In the genomic region with DNA sequence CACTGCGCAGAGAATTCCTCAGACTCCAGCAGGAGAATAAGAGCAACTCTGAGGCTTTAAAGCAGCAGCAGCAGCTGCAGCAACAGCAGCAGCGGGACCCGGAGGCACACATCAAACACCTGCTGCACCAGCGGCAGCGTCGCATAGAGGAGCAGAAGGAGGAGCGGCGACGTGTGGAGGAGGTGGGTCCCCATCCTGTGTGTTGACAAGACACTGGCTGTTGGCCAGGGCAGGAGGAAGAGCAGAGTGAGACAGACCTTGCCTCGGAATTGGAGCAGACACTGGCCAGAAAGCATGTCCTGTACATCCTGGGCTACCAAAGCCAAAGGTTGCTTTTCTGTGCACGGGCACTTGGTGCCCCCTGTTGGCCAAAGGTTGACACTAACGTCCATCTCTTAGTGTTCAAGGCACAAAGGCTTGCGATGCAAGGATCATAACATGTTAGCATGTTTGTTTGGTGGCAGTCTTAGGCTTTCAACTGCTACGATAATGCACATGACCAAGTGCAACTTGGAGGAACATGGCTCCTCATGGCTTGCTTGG, we compare ENCODE assay signal across 8 mouse cellular contexts. TPM values are rescaled to one million over a fixed set of nuclear protein-coding genes. Genes with fewer than 3 reads are reported as not detected.
DNase-seq lines count a peak whose midpoint lies in the region; ATAC-seq and TF ChIP-seq lines count a peak whose summit lies in the region.
"Had no signal": no experiment of that assay in that cellular context is flagged by ENCODE, and none has a peak within 500 bp of the region (broad histone marks: within the 10 kb centered on the region; RNA-seq: fewer than 3 reads in every experiment).

No protein-coding gene starts in this region.

- 54% methylated on average over 14 of the region's 14 CpGs for WGBS in heart, postnatal 0 days

- peaks cover 81% of the 10 kb centered on the region for H3K36me3 ChIP-seq in E14TG2a.4 (ENCODE audit: insufficient read depth, low read length)
- peaks cover 72% of the 10 kb centered on the region for H3K36me3 ChIP-seq in heart, postnatal 0 days (replicated peaks; ENCODE audit: control insufficient read depth, insufficient read depth, low read length)

- H3K4me3 ChIP-seq in E14TG2a.4 (replicated peaks; ENCODE audit: low read length), result 0 out of 2 replicates have a peak overlapping the region, but pooled peaks have one; percentile 17
- no peak overlapping the region for H3K4me3 ChIP-seq in cortical plate, adult 2 months (ENCODE audit: insufficient read depth, low read length)
- no peak overlapping the region for H3K4me3 ChIP-seq in heart, postnatal 0 days (ENCODE audit: low read depth, low read length)
- H3K4me3 ChIP-seq: limb, embryonic 12.5 days had no signal

- peak; percentile 70 to 80 for DNase-seq in adrenal gland, adult 18-20 months (ENCODE audit: low spot score in 2 of 2)
- DNase-seq in heart, postnatal 0 days (ENCODE audit: low spot score), result peak; percentile 67
- DNase-seq in left cerebral cortex, adult 11 months (ENCODE audit: low spot score), result peak; percentile 57
- DNase-seq in mesoderm, embryonic 11.5 days (ENCODE audit: low read depth, low spot score), result peak; percentile 76
- DNase-seq in spleen, adult 12 weeks (ENCODE audit: low spot score), result peak; percentile 44

- H3K27me3 ChIP-seq in E14TG2a.4 (ENCODE audit: insufficient read depth, low read length), result 0 out of 2 replicates have a peak, but pooled peaks cover 4% of the 10 kb centered on the region
- no peaks in the 10 kb centered on the region for H3K27me3 ChIP-seq in heart, postnatal 0 days (ENCODE audit: control insufficient read depth, insufficient read depth, low read length)
- H3K27me3 ChIP-seq: limb, embryonic 12.5 days had no signal

- no peak overlapping the region for H3K9ac ChIP-seq in heart, postnatal 0 days (replicated peaks; ENCODE audit: low read depth, low read length)
- H3K9ac ChIP-seq: limb, embryonic 12.5 days had no signal

- ATAC-seq in heart, postnatal 0 days (ENCODE audit: insufficient read depth, low read depth), result peak; percentile 65

- no peak overlapping the region for H3K27ac ChIP-seq in cortical plate, adult 2 months (ENCODE audit: insufficient read depth, low read length)
- no peak overlapping the region for H3K27ac ChIP-seq in heart, postnatal 0 days (ENCODE audit: low read depth)
- H3K27ac ChIP-seq: limb, embryonic 12.5 days had no signal

- H3K9me3 ChIP-seq in E14TG2a.4 (ENCODE audit: low read length), result no peaks in the 10 kb centered on the region
- H3K9me3 ChIP-seq in heart, postnatal 0 days (replicated peaks; ENCODE audit: control insufficient read depth, low read length), result no peaks in the 10 kb centered on the region
- H3K9me3 ChIP-seq: limb, embryonic 12.5 days had no signal

- TF ChIP-seq EP300 in heart, postnatal 0 days (IDR thresholded peaks at IDR 0.05; ENCODE audit: low read depth), result no peak

- no peak for TF ChIP-seq POLR2A in cortical plate, adult 2 months (IDR thresholded peaks at IDR 0.05; ENCODE audit: extremely low read depth, insufficient read depth, low read length)

- peak; percentile 71 for TF ChIP-seq CTCF in E14TG2a.4 (conservative IDR thresholded peaks at IDR 0.05; ENCODE audit: low read length)
- TF ChIP-seq CTCF in cortical plate, adult 2 months (IDR thresholded peaks at IDR 0.05; ENCODE audit: extremely low read depth, insufficient read depth, low read length), result peak; percentile 89
- TF ChIP-seq CTCF in heart, postnatal 0 days (IDR thresholded peaks at IDR 0.05; ENCODE audit: low read depth), result peak; percentile 96

- no peak overlapping the region for H3K4me2 ChIP-seq in heart, postnatal 0 days (ENCODE audit: low read depth, low read length)
- H3K4me2 ChIP-seq: limb, embryonic 12.5 days had no signal

- peaks cover 51% of the 10 kb centered on the region for H3K4me1 ChIP-seq in E14TG2a.4 (replicated peaks; ENCODE audit: low read depth, low read length)
- H3K4me1 ChIP-seq in cortical plate, adult 2 months (ENCODE audit: control insufficient read depth, insufficient read depth, low read length), result no peaks in the 10 kb centered on the region
- no peaks in the 10 kb centered on the region for H3K4me1 ChIP-seq in heart, postnatal 0 days (ENCODE audit: control insufficient read depth, insufficient read depth)
- H3K4me1 ChIP-seq: limb, embryonic 12.5 days had no signal

RNA-seq across cellular contexts. Expression of a gene that starts 10.6 kb away (rescaled TPM):
- total RNA-seq in adrenal gland, adult 18-20 months (2021), result not detected
- not detected in 2 replicates for polyA plus RNA-seq in cortical plate, adult 2 months (2012; rRNA removed)
- total RNA-seq in heart, postnatal 0 days (2014; rRNA removed; ENCODE audit: low replicate concordance), result not detected in 2 replicates
- polyA plus RNA-seq in heart, postnatal 0 days (2015; fragmentation: Nextera tagmentation; extraction: Ambion mirVana), result not detected in 2 replicates
- polyA plus RNA-seq: limb, embryonic 12.5 days had no signal

RNA-seq across cellular contexts. Expression of a gene that starts 13.9 kb away (rescaled TPM):
- total RNA-seq in adrenal gland, adult 18-20 months (2021), result under 1 TPM in 1 of 2 experiments, not detected in 1; 0.38 TPM
- 0.19 and 0.27 TPM in 2 replicates for polyA plus RNA-seq in cortical plate, adult 2 months (2012; rRNA removed)
- total RNA-seq in heart, postnatal 0 days (2014; rRNA removed; ENCODE audit: low replicate concordance), result not detected in 2 replicates
- not detected in 2 replicates for polyA plus RNA-seq in heart, postnatal 0 days (2015; fragmentation: Nextera tagmentation; extraction: Ambion mirVana)
- polyA plus RNA-seq: limb, embryonic 12.5 days had no signal

RNA-seq across cellular contexts. Expression of a gene that starts 33.8 kb away (rescaled TPM):
- total RNA-seq in adrenal gland, adult 18-20 months (2021), result under 1 TPM in 1 of 2 experiments, not detected in 1; 0.22 TPM
- not detected in 2 replicates for polyA plus RNA-seq in cortical plate, adult 2 months (2012; rRNA removed)
- 0.08 TPM in 1 of 2 replicates, not detected in the other for total RNA-seq in heart, postnatal 0 days (2014; rRNA removed; ENCODE audit: low replicate concordance)
- 0.26 and 0.27 TPM in 2 replicates for polyA plus RNA-seq in heart, postnatal 0 days (2015; fragmentation: Nextera tagmentation; extraction: Ambion mirVana)

RNA-seq across cellular contexts. Expression of a gene that starts 41.9 kb away (rescaled TPM):
- total RNA-seq in adrenal gland, adult 18-20 months (2021), result 10 to 100 TPM; 72.6 to 80.7 TPM
- polyA plus RNA-seq in cortical plate, adult 2 months (2012; rRNA removed), result 124 and 128 TPM in 2 replicates
- 48.3 and 66.3 TPM in 2 replicates for total RNA-seq in heart, postnatal 0 days (2014; rRNA removed; ENCODE audit: low replicate concordance)
- polyA plus RNA-seq in heart, postnatal 0 days (2015; fragmentation: Nextera tagmentation; extraction: Ambion mirVana), result 61.8 and 62.5 TPM in 2 replicates

RNA-seq across cellular contexts. Expression of a gene that starts 42.2 kb away (rescaled TPM):
- 100 to 1,000 TPM; 131 to 138 TPM for total RNA-seq in adrenal gland, adult 18-20 months (2021)
- 139 and 143 TPM in 2 replicates for polyA plus RNA-seq in cortical plate, adult 2 months (2012; rRNA removed)
- total RNA-seq in heart, postnatal 0 days (2014; rRNA removed; ENCODE audit: low replicate concordance), result 530 and 532 TPM in 2 replicates
- 446 and 451 TPM in 2 replicates for polyA plus RNA-seq in heart, postnatal 0 days (2015; fragmentation: Nextera tagmentation; extraction: Ambion mirVana)
